In the genomic region with DNA sequence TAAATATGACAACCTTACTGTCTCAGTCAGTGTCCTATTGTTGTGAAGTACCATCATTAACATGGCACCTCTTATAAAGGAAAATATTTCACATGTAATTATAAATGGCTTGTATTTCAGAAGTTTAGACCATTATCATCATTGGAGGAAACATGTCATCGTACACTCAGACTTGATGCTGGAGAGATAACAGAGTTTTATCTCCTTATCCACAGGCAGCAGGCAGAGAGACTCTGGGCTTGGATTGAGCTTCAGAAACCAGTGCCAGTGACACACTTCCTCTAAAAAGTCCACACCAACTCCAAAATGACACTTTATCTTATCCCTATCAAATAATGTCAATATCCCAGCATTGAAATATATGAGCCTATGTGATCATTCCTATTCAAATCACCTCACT, we compare ENCODE assay signal across 27 mouse cellular contexts.
"Had no signal": no experiment of that assay in that cellular context is flagged by ENCODE, and none has a peak within 500 bp of the region (broad histone marks: within the 10 kb centered on the region; RNA-seq: fewer than 3 reads in every experiment).

No protein-coding gene starts in this region.

- H3K9me3 ChIP-seq: limb, embryonic 10.5 days; limb, embryonic 12.5 days; limb, embryonic 13.5 days; limb, embryonic 15.5 days; liver, embryonic 12.5 days; liver, embryonic 13.5 days; liver, embryonic 15.5 days; lung, embryonic 15.5 days; midbrain, embryonic 10.5 days; midbrain, embryonic 12.5 days; midbrain, embryonic 13.5 days; midbrain, embryonic 15.5 days had no signal

- H3K27ac ChIP-seq: limb, embryonic 10.5 days; limb, embryonic 12.5 days; limb, embryonic 13.5 days; limb, embryonic 15.5 days; liver, embryonic 12.5 days; liver, embryonic 13.5 days; liver, embryonic 14.5 days; liver, embryonic 15.5 days; lung, embryonic 15.5 days; macrophage; midbrain, embryonic 10.5 days; midbrain, embryonic 12.5 days; midbrain, embryonic 13.5 days; midbrain, embryonic 15.5 days had no signal

- H3K4me3 ChIP-seq: limb, embryonic 10.5 days; limb, embryonic 12.5 days; limb, embryonic 13.5 days; limb, embryonic 15.5 days; liver, embryonic 12.5 days; liver, embryonic 13.5 days; liver, embryonic 15.5 days; lung, embryonic 15.5 days; megakaryocyte, embryonic 14.5 days; midbrain, embryonic 10.5 days; midbrain, embryonic 12.5 days; midbrain, embryonic 13.5 days; midbrain, embryonic 15.5 days; myocyte had no signal

- H3K27me3 ChIP-seq: limb, embryonic 12.5 days; limb, embryonic 13.5 days; limb, embryonic 15.5 days; liver, embryonic 12.5 days; liver, embryonic 13.5 days; liver, embryonic 15.5 days; lung, embryonic 15.5 days; megakaryocyte, embryonic 14.5 days; midbrain, embryonic 12.5 days; midbrain, embryonic 13.5 days; midbrain, embryonic 15.5 days had no signal

- H3K9ac ChIP-seq: limb, embryonic 12.5 days; limb, embryonic 13.5 days; limb, embryonic 15.5 days; liver, embryonic 12.5 days; liver, embryonic 13.5 days; liver, embryonic 14.5 days; liver, embryonic 15.5 days; liver, postnatal 0 days; lung, embryonic 14.5 days; lung, embryonic 15.5 days; midbrain, embryonic 12.5 days; midbrain, embryonic 13.5 days; midbrain, embryonic 15.5 days had no signal

- H3K4me1 ChIP-seq: limb, embryonic 10.5 days; limb, embryonic 12.5 days; limb, embryonic 13.5 days; limb, embryonic 15.5 days; liver, embryonic 12.5 days; liver, embryonic 13.5 days; liver, embryonic 15.5 days; lung, embryonic 15.5 days; megakaryocyte, embryonic 14.5 days; midbrain, embryonic 10.5 days; midbrain, embryonic 12.5 days; midbrain, embryonic 13.5 days; midbrain, embryonic 15.5 days had no signal

- H3K36me3 ChIP-seq: limb, embryonic 10.5 days; limb, embryonic 12.5 days; limb, embryonic 13.5 days; limb, embryonic 15.5 days; liver, embryonic 12.5 days; liver, embryonic 13.5 days; liver, embryonic 15.5 days; lung, embryonic 15.5 days; midbrain, embryonic 10.5 days; midbrain, embryonic 12.5 days; midbrain, embryonic 13.5 days; midbrain, embryonic 15.5 days had no signal

- DNase-seq: left cerebral cortex, postnatal 4 days; liver; liver, embryonic 13.5 days; liver, postnatal 0 days; lung, adult 18-20 months; lung, adult 2 months; lung, embryonic 14.5 days; lung, postnatal 10 days; lung, postnatal 14 days; lung, postnatal 36 days; lung, postnatal 4 days; midbrain, embryonic 14.5 days had no signal
